Mouse (Mus musculus) testis, postnatal 10 days (tissue): ENCODE data around the gene Il1b.
A peak's percentile ranks its signal among the peaks of the same experiment; 100 is the strongest.

Experiments used
- DNase-seq: peaks from one replicate; pipeline ENCODE4 v3.0.0; 2021; ENCODE audit warnings: low spot score

Il1b gene

DNA sequence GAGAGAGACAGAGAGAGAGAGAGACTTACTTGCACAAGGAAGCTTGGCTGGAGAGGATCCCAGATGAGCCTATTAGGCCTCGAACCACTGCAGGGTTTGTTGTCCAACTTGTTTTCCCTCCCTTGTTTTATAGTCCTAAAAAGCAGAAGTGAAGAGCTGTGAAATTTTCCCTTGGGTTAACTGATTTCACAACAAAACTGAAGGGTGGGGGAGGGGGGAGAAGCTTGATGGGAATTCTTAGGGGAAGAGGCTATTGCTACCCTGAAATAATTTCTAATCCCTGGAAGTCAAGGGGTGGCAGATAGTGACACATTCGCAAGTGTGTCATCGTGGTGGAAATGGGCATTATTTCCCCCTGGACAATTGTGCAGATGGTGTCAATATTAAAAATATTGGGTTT, at the start of gene Il1b:
TSS of gene Il1b (minus strand) at position 101 of the 400 bp plus-strand sequence.
- DNase-seq = no peak

DNA sequence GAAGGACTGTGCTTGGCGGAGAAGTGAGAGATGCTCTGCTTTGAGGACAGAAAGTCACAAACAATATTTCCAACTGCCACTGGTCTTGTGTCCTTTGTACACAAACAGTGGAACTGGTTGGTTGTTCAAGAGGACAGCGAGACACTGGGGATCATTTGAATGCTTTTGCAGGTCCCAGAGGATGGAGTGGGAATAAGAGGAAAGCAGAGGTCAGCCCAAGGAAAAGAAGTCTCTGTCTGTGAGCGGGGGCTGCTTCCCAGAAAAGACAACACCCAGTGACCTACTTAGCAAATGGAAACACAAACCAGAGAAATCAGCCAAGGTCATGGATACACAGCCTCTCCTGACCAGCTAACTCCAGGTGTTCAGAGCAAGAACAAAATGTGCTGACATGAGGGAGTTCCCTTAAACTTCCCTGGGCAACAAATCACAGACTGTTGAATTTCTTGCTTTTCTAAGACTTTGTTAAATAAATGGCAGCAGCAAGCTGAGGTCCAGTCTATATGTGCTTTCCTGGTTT, 48.5 kb upstream of the Il1b start:
- no peak for DNase-seq

- DNase-seq = no peak
Observed at GRCm38 (mm10) chr2:129414593-129414992, 43.7 kb upstream of the Il1b start.

- DNase-seq = no peak
Observed at GRCm38 (mm10) chr2:129413488-129413887, 42.5 kb upstream of the Il1b start.

DNA sequence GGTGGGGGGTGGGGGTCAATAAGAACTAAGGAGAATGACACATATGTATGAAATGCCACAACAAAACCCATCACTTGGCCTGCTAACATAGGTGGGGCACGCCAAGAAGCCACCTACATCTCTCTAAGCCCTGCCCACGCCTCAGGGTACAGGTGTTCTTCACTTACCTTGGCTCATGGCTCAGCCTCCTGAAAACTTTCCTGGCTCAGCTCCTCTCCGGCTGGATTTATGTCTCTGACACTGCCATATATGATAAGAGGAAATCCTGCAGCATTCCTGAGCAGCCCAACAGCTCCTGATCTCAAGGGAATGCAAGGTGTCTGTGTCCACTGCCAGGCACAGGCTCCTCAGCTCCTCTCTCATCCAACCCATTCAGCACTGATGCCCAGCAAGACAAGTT, 40.7 kb upstream of the Il1b start:
- DNase-seq = no peak

- DNase-seq = no peak
Observed at GRCm38 (mm10) chr2:129410344-129410743, 39.4 kb upstream of the Il1b start.

DNA sequence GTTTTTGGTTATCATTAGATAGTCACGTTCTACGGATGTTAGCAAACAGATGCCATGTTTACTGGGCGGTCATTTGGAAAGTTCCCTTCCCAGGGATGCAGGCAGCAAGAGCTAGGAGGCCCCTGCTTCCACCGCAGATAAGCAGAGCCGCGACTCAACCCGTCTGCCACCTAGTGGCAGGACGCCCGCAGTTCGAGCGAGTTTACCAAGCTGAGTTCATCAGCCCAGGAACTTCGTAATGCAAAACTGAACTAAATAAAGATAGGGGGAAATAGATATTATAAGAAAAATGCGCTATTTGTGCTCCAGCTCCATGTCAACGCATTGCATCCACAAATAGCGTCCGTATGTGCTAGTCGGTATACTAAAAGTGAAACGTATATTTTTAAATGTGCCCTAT, 37.5 kb upstream of the Il1b start:
- peak; percentile 85 for DNase-seq

DNA sequence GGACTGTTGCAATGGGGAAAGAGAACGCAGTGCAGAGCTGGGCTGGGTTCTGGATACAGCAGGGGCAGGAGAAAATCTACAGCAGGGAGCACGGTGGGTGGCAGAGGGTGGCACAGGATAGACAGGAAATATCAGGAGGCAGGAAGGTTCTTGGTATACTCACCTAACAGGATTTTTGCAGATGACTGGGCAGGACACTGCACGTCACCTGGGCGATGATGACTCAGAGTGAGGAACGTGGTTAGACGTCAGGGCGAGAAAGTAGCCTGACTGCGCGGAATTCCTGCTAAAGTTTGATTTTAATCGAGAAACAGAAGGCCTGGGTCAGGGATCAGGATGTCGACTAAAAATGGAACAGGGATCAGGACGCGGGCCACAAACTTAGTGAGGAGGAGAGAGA, 36.7 kb upstream of the Il1b start:
- DNase-seq = no peak

DNA sequence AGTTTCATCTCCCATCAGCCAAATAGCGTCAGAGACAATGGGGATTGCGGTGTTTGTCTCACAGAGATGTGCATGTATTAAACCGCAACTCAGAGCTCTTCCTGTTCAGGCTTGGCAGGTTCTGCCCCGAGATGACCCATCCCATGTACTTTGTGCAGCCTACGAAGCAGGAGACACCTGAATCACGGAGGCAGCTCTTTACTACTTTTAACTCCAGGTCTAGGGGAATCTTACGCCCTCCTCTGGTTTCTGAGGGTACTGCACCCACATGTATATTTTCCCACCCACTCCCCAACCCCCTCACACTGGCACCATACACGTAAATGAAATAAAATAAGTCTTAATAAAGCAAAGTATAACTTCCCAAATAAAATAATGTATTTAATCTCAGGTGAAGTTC, 35.6 kb upstream of the Il1b start:
- no peak for DNase-seq

DNA sequence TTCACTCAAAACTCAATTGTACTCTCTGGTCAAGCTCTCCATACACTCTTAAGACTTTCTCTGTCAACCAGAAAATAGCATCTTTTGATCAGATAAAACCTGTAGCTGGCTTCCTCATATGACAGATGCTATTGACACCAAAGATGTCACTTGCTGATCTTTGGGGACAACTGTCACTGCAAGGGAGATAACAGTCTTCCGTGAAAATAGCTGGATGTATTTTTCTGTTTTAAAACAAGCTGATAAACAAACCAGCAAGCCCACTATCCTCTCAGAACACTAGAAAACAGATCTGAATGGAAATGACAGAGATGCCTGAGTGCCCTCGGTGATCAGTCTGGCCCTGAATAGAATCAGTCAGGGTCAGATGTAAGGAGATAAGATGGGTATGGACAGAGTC, 32.8 kb upstream of the Il1b start:
- no peak for DNase-seq

- no peak for DNase-seq
Observed at GRCm38 (mm10) chr2:129402330-129402729, 31.4 kb upstream of the Il1b start.

- no peak for DNase-seq
Observed at GRCm38 (mm10) chr2:129401803-129402202, 30.9 kb upstream of the Il1b start.

DNA sequence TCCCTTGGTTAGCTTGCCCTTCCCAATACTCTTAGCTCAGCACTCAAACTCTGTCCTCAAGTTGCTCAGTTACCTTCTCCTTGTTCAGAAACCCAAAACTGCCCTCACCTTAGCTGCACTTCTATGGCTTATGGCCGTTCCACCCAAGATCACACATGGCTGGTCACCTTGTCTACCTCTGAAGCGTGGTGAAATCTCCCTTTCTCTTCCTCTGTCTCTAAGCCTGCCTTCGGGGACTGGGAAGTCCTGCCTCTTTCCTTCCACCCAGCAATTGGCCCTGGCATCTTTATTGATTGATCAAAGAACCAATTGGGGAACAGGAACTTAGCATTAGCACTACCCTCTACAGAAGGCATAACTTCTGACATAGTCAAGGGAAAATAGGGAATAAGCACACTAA, 27.2 kb upstream of the Il1b start:
- DNase-seq = no peak

- peak; percentile 46 for DNase-seq
Observed at GRCm38 (mm10) chr2:129393524-129393923, 22.6 kb upstream of the Il1b start.

- DNase-seq = no peak
Observed at GRCm38 (mm10) chr2:129390161-129390560, 19.2 kb upstream of the Il1b start.

DNA sequence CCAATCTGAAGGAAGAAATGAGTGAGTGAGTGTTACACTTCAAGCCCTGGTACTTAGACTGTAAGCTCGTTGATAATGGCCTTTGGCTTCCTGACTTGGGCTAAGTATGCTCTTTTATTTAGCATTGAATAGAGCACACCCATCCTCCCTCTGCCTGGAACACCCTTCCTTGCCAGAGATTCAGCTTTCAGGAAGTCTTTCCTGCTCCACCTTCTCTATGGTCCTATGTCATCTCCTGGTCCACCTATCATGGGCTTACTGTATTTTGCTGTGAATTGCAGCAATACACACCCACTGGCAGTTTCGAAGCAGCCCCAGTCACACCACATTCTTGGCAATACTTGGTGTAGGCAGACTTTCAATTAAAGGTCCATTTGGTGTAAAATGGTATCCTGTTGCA, 18.4 kb upstream of the Il1b start:
- no peak for DNase-seq

- DNase-seq = no peak
Observed at GRCm38 (mm10) chr2:129385331-129385730, 14.4 kb upstream of the Il1b start.

DNA sequence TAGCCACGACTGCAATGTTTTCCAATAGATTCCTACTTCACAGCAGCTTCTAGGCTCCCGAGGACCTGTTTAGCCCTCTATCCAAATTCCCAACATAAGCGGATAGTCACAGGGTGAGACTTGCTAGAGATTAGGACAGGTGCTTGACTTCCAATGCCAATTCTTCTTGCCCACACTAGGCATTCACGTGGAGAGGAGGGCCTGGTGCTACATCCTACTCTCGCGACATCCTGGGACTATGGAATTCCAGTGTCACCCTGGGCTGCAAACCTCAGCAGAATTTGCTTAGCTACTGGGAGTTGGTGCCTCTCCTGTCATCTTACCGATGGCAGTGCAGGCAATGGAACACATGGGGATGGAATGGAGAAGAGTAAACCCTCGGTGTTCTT, 13.3 kb upstream of the Il1b start:
- DNase-seq = no peak

DNA sequence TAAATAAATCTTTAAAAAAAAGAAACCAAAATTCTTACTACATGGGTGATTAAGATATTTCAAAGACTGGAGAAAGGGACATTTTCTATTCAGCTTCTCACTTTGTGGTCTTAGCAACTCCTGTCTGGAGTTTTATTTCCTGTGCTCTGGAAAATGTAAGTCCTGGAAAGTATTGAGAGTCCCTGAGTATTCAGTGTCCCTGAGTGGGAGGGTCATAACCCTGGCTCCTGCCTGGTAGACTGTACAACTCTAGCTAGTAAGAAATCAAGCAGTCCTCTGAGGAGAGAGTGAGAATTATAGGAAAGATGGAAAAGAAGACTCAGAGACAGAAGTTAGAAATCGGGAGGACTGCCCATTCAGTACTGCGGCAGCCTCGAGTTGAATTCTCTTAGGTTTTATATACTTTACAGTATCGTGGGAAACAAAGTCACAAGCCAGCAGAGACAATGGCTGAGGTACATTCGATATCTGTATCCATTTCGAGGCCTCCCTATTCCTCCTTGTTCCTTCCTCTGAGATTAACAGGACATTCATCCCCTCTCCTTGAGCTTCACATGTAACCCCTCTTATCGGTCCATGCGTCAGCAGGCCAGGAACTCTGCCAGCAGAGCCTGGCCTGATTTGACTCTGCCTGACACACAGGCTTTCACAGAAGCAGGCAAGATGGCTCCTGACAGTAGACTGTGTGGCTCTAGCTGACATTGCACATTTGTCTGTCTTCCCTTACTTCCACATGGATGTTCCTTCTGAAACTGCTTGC, 12.8 kb upstream of the Il1b start:
- peak; percentile 74 for DNase-seq

DNA sequence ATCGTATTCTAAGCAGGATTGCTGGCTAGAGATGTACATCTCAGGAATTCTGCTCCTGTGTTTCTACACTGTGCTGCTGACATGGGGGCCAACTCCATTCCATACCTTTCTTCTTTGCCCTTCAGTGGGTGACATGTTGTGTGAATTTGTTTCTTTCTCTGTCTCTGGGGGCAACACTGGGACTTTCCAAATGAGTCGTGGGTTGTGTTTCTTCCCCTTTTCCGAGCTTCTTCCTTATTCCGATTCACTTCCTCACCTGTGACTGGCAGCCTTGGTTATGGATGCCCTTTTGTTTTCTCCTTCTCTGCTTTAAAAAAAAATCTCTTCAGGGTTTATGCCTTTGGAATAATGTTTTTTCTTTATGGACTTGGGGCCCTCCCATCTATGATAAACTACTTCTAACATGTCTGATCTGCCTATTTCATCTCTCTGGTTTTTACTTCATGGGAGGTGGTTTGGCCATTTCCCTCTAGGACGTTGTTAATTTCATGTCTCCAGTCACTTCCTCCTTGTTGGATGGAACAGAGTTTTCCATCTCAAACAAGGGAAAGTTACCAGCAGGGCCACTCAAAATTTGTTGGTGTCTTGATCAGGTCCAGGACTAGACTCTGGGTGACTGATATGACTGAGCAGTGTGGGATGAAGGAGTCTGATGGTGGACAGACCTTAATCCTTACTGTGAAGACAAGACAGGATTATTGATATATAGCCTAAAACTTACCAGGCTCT, 10.0 kb upstream of the Il1b start:
- DNase-seq = no peak

GRCm38 (mm10) chr2:129380211-129380610, 9.3 kb upstream of the Il1b start:
- DNase-seq = no peak

DNA sequence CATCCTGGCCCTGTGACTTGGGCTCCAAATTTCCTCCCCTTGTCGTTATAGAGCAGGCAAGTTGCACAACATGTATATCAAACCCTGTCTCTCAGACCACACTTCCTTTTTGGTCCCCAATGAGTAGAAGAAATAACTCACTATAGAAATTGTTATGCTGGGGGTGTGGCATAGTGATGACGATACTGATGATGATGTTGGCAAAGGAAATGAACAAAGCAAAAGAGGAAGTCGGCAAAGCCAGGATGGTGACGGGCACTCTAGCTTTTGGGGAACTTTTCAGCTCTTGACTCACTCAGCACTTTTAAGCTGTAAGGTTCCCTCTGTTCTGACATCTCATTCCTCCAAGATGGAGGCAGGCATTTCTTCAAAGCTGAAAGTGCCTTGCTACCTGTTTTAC, 2.4 kb upstream of the Il1b start:
- DNase-seq = no peak

DNA sequence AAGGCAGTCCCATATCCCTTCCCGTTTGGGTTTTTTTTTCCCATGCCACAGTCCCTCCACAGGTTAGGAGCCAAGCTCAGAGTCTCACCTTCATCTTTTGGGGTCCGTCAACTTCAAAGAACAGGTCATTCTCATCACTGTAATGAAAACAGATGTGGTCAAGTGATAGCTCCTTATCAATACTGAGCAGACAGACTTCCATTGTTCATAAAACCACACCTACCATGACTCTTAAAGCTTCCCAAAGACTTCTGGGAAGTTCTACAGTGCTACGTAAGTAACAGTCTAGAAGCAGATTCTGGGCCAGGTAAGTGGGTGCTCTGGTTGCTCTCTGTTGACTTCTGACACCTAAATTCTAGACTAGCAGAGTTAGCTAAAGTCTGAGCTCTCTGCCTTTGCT, 1.3 kb downstream of the Il1b start:
- no peak for DNase-seq

- no peak for DNase-seq
Observed at GRCm38 (mm10) chr2:129368795-129369194, 2.1 kb downstream of the Il1b start.
